ENCODE assay signal across 8 mouse cellular contexts in genomic region chr5:31220448-31221303, GRCm38 (mm10). TPM values are rescaled to one million over a fixed set of nuclear protein-coding genes. Genes with fewer than 3 reads are reported as not detected.
DNase-seq lines count a peak whose midpoint lies in the region; ATAC-seq lines count a peak whose summit lies in the region.

Ppm1g (minus strand) TSS chr5:31220687.

- no peaks in the 10 kb centered on the region for H3K9me3 ChIP-seq in heart, embryonic 13.5 days
- H3K9me3 ChIP-seq in liver, embryonic 13.5 days (replicated peaks), result no peaks in the 10 kb centered on the region
- H3K9me3 ChIP-seq in stomach, embryonic 16.5 days (replicated peaks; ENCODE audit: control insufficient read depth, low read length), result no peaks in the 10 kb centered on the region

- ATAC-seq in erythroid progenitor cell, adult 5-6 weeks (replicated peaks; ENCODE audit: low FRiP score, poor library complexity, severe bottlenecking), result peak; percentile 90
- peak; percentile 93 for ATAC-seq in heart, embryonic 13.5 days (ENCODE audit: extremely low read depth, insufficient number of reproducible peaks, low FRiP score, low TSS enrichment)
- ATAC-seq in liver, embryonic 13.5 days (ENCODE audit: low read depth), result peak; percentile 92
- peak; percentile 97 for ATAC-seq in stomach, embryonic 16.5 days (ENCODE audit: insufficient read depth, low FRiP score)

- under 1% methylated on average over 70 of the region's 70 CpGs for WGBS in heart, embryonic 13.5 days
- WGBS in liver, embryonic 13.5 days (ENCODE audit: insufficient replicate concordance), result under 1% methylated on average over 70 of the region's 70 CpGs
- 1% methylated on average over 68 of the region's 70 CpGs for WGBS in stomach, embryonic 16.5 days

- H3K9ac ChIP-seq in heart, embryonic 13.5 days, result peak within 1 kb of the TSS; percentile 97
- H3K9ac ChIP-seq in liver, embryonic 13.5 days, result peak within 1 kb of the TSS; percentile 99
- H3K9ac ChIP-seq in stomach, embryonic 16.5 days (ENCODE audit: low read length), result peak within 1 kb of the TSS; percentile 92

- H3K4me1 ChIP-seq in heart, embryonic 13.5 days, result peaks cover 29% of the 10 kb centered on the region
- peaks cover 45% of the 10 kb centered on the region for H3K4me1 ChIP-seq in liver, embryonic 13.5 days (replicated peaks)
- H3K4me1 ChIP-seq in stomach, embryonic 16.5 days (ENCODE audit: control insufficient read depth, insufficient read depth, low read length), result peaks cover 4% of the 10 kb centered on the region

- no peaks in the 10 kb centered on the region for H3K27me3 ChIP-seq in heart, embryonic 13.5 days (replicated peaks)
- no peaks in the 10 kb centered on the region for H3K27me3 ChIP-seq in liver, embryonic 13.5 days
- H3K27me3 ChIP-seq in stomach, embryonic 16.5 days (ENCODE audit: control insufficient read depth, insufficient read depth, low read length), result no peaks in the 10 kb centered on the region

- 0 out of 2 replicates have a peak, but pooled peaks cover 3% of the 10 kb centered on the region for H3K36me3 ChIP-seq in heart, embryonic 13.5 days
- peaks cover 10% of the 10 kb centered on the region for H3K36me3 ChIP-seq in liver, embryonic 13.5 days
- H3K36me3 ChIP-seq in stomach, embryonic 16.5 days (ENCODE audit: control insufficient read depth, insufficient read depth, low read length), result no peaks in the 10 kb centered on the region

- H3K4me3 ChIP-seq in heart, embryonic 13.5 days, result peak within 1 kb of the TSS; percentile 97
- peak within 1 kb of the TSS; percentile 99 for H3K4me3 ChIP-seq in liver, embryonic 13.5 days (replicated peaks)
- H3K4me3 ChIP-seq in stomach, embryonic 16.5 days (replicated peaks; ENCODE audit: low read length), result peak within 1 kb of the TSS; percentile 87

- DNase-seq in CD4-positive helper T cell, adult 2 months (ENCODE audit: low read depth, low spot score), result peak; percentile 97
- peak; percentile 88 for DNase-seq in brain, embryonic 18.5 days (ENCODE audit: low read depth, low spot score)
- peak; percentile 99 for DNase-seq in kidney, postnatal 14 days
- peak; percentile 97 for DNase-seq in liver, embryonic 13.5 days
- peak; percentile 98 for DNase-seq in neural tube, embryonic 10.5 days (ENCODE audit: extremely low spot score, low spot score)

- peak within 1 kb of the TSS; percentile 95 for H3K27ac ChIP-seq in heart, embryonic 13.5 days (replicated peaks)
- peak within 1 kb of the TSS; percentile 97 for H3K27ac ChIP-seq in liver, embryonic 13.5 days
- H3K27ac ChIP-seq in stomach, embryonic 16.5 days (ENCODE audit: low read length), result peak within 1 kb of the TSS; percentile 91

- H3K4me2 ChIP-seq in heart, embryonic 13.5 days, result peak within 1 kb of the TSS; percentile 90
- peak within 1 kb of the TSS; percentile 92 for H3K4me2 ChIP-seq in liver, embryonic 13.5 days
- peak within 1 kb of the TSS; percentile 79 for H3K4me2 ChIP-seq in stomach, embryonic 16.5 days (ENCODE audit: low read depth, low read length)

RNA-seq across cellular contexts. Expression of gene Ppm1g, which starts in this region (rescaled TPM):
- 166 and 178 TPM in 2 replicates for total RNA-seq in erythroid progenitor cell, adult 5-6 weeks (2015; ENCODE audit: low replicate concordance)
- 214 and 223 TPM in 2 replicates for total RNA-seq in erythroid progenitor cell, adult 5-6 weeks (2017; ENCODE audit: low replicate concordance)
- 101 and 107 TPM in 2 replicates for polyA plus RNA-seq in heart, embryonic 13.5 days (2015; fragmentation: Nextera tagmentation; extraction: Ambion mirVana)
- polyA plus RNA-seq in liver, embryonic 13.5 days (2015; fragmentation: Nextera tagmentation; extraction: Ambion mirVana), result 169 and 174 TPM in 2 replicates
- 107 and 108 TPM in 2 replicates for polyA plus RNA-seq in stomach, embryonic 16.5 days (2015; fragmentation: Nextera tagmentation; extraction: Ambion mirVana)

Comparison
In these comparisons a context has a peak if more than half of its experiments do, and no peak if none do; other contexts are left out.
1. Peak in every context shown above with its lines: DNase-seq, ATAC-seq, H3K4me3 ChIP-seq and H3K27ac ChIP-seq.